Mouse (Mus musculus) liver, embryonic 14.5 days (tissue): ENCODE data around the gene Pcbp2.

Experiments used
- CTCF ChIP-seq: IDR thresholded peaks from 2 replicates; pipeline ENCODE4 v1.5.1; 2016; ENCODE audit warnings: antibody characterized with exemption, low read depth, control low read depth
- EP300 ChIP-seq: IDR thresholded peaks from 2 replicates; pipeline ENCODE4 v1.6.1; 2016; ENCODE audit warnings: antibody characterized with exemption, low read depth

- TF ChIP-seq EP300, result no peak
- no peak for TF ChIP-seq CTCF
Measured at GRCm38 (mm10) chr15:102513004-102513403, 42.7 kb downstream of the Pcbp2 start.
